Mouse (Mus musculus): ENCODE results near the gene Tesc.

DNA sequence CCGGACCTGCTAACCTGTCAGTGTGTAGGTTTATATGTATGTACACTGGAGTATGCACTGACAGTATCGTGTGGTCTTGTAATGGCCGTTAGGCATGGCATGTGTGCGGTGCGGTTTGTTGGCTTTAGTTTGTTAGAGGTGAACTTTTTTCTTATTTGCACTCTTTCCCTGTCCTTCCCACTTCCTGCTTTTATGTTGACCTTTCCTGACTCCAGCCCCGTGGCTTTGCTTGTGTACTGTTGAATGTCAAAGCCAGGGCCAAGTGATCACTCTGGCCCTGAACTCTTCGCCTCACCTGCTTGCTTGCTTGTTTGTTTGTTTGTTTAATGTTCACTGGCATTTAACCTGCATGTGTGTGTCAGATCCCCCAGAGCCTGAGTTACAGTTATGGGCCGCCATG lies 46.6 kb upstream of the Tesc start:
- TF ChIP-seq GATA1 (IDR thresholded peaks at IDR 0.05; ENCODE audit: low read length), result no peak
- no peak for TF ChIP-seq TAL1 (IDR thresholded peaks at IDR 0.05; ENCODE audit: low read length)

Data from erythroblast, embryonic 14.5 days (primary cell).